Comparison of ENCODE assay signal across 8 mouse cellular contexts in the genomic region with DNA sequence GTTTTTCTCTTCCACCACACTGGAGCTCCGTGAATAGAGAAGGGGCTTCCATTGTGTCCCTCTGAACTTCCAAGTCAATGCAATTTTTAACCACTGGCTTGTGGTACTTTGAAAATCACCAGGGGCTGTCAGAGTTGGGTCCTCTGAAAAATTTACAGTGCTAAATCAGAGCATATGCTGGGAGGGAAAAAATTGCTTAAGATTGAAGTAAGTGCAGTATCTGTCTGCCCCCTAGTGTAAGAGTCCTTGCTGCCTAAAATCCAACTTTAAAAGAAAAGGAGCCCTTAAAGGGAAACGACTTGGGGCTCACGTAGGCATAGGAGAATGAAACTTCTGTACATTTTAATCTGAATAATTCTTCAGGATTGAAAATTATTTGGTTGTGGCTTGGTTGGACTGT. TPM values are rescaled to one million over a fixed set of nuclear protein-coding genes. Genes with fewer than 3 reads are reported as not detected.
A peak's percentile ranks its signal among the peaks of the same experiment; 100 is the strongest.
DNase-seq lines count a peak whose midpoint lies in the region; ATAC-seq lines count a peak whose summit lies in the region.

No protein-coding gene starts in this region.

- H3K36me3 ChIP-seq in embryonic facial prominence, embryonic 12.5 days, result no peaks in the 10 kb centered on the region
- H3K36me3 ChIP-seq in hindbrain, embryonic 15.5 days, result no peaks in the 10 kb centered on the region
- no peaks in the 10 kb centered on the region for H3K36me3 ChIP-seq in liver, embryonic 13.5 days

- no peak for ATAC-seq in embryonic facial prominence, embryonic 12.5 days (ENCODE audit: insufficient number of reproducible peaks, insufficient read depth, low FRiP score, low TSS enrichment)
- no peak for ATAC-seq in hindbrain, embryonic 15.5 days (ENCODE audit: low FRiP score, low read depth)
- ATAC-seq in liver, embryonic 13.5 days (ENCODE audit: low read depth), result no peak

- WGBS in embryonic facial prominence, embryonic 12.5 days, result 1% methylated on average over 3 of the region's 3 CpGs
- 0% methylated on average over 3 of the region's 3 CpGs for WGBS in hindbrain, embryonic 15.5 days
- 0% methylated on average over 3 of the region's 3 CpGs for WGBS in liver, embryonic 13.5 days (ENCODE audit: insufficient replicate concordance)

- intact Hi-C loops in heart, postnatal 14 days (cut with DNase I), result loop anchor here (5.0 to 10.0 kb wide), 8 partner anchors 450 to 1780 kb away; no protein-coding TSS in a partner anchor

- peak overlapping the region; percentile 54 for H3K4me3 ChIP-seq in embryonic facial prominence, embryonic 12.5 days
- H3K4me3 ChIP-seq in hindbrain, embryonic 15.5 days, result peak overlapping the region; percentile 41
- peak overlapping the region; percentile 48 for H3K4me3 ChIP-seq in liver, embryonic 13.5 days (replicated peaks)

- H3K9me3 ChIP-seq in embryonic facial prominence, embryonic 12.5 days, result no peaks in the 10 kb centered on the region
- no peaks in the 10 kb centered on the region for H3K9me3 ChIP-seq in hindbrain, embryonic 15.5 days
- no peaks in the 10 kb centered on the region for H3K9me3 ChIP-seq in liver, embryonic 13.5 days (replicated peaks)

- peak overlapping the region; percentile 82 for H3K9ac ChIP-seq in embryonic facial prominence, embryonic 12.5 days
- H3K9ac ChIP-seq in hindbrain, embryonic 15.5 days, result peak overlapping the region; percentile 53
- no peak overlapping the region for H3K9ac ChIP-seq in liver, embryonic 13.5 days

- H3K27me3 ChIP-seq in embryonic facial prominence, embryonic 12.5 days, result peaks cover 20% of the 10 kb centered on the region
- H3K27me3 ChIP-seq in hindbrain, embryonic 15.5 days, result peaks cover 31% of the 10 kb centered on the region
- H3K27me3 ChIP-seq in liver, embryonic 13.5 days, result peaks cover 93% of the 10 kb centered on the region

- DNase-seq in heart, adult 18-20 months, result peak; percentile 62 to 64
- DNase-seq in heart, postnatal 14 days, result no peak
- DNase-seq in liver, embryonic 13.5 days, result no peak
- DNase-seq in retina, postnatal 1 day, result peak; percentile 76
- no peak for DNase-seq in right cerebral cortex, postnatal 14 days
- DNase-seq in urinary bladder, postnatal 36 days (ENCODE audit: low spot score in 2 of 2), result no peak

- peak overlapping the region; percentile 48 for H3K4me2 ChIP-seq in embryonic facial prominence, embryonic 12.5 days (replicated peaks)
- peak overlapping the region; percentile 82 for H3K4me2 ChIP-seq in hindbrain, embryonic 15.5 days
- peak overlapping the region; percentile 46 for H3K4me2 ChIP-seq in liver, embryonic 13.5 days

- peaks cover 7% of the 10 kb centered on the region for H3K4me1 ChIP-seq in embryonic facial prominence, embryonic 12.5 days
- peaks cover 19% of the 10 kb centered on the region for H3K4me1 ChIP-seq in hindbrain, embryonic 15.5 days (replicated peaks)
- no peaks in the 10 kb centered on the region for H3K4me1 ChIP-seq in liver, embryonic 13.5 days (replicated peaks)

- peak overlapping the region; percentile 94 for H3K27ac ChIP-seq in embryonic facial prominence, embryonic 12.5 days
- peak overlapping the region; percentile 82 for H3K27ac ChIP-seq in hindbrain, embryonic 15.5 days (replicated peaks)
- H3K27ac ChIP-seq in liver, embryonic 13.5 days, result no peak overlapping the region

RNA-seq across cellular contexts. Expression of a gene that starts 1.7 kb away (rescaled TPM):
- 10 to 100 TPM; 13.6 to 14.8 TPM for total RNA-seq in heart, adult 18-20 months (2021)
- total RNA-seq in heart, postnatal 14 days (2021), result 10 to 100 TPM; 24.8 to 26.9 TPM
- polyA plus RNA-seq in embryonic facial prominence, embryonic 12.5 days (2016; fragmentation: Nextera tagmentation; extraction: Ambion mirVana), result 96.9 and 99.0 TPM in 2 replicates
- 87.2 and 90.1 TPM in 2 replicates for polyA plus RNA-seq in hindbrain, embryonic 15.5 days (2015; fragmentation: Nextera tagmentation; extraction: Ambion mirVana)
- 10.2 and 11.9 TPM in 2 replicates for polyA plus RNA-seq in liver, embryonic 13.5 days (2015; fragmentation: Nextera tagmentation; extraction: Ambion mirVana)

Comparison
In these comparisons a context has a peak if more than half of its experiments do, and no peak if none do; other contexts are left out.
1. DNase-seq: peak in heart, adult 18-20 months (2 of 2) and retina, postnatal 1 day (single experiment); none in heart, postnatal 14 days (0 of 2), liver, embryonic 13.5 days (single experiment), right cerebral cortex, postnatal 14 days (single experiment) and urinary bladder, postnatal 36 days (0 of 2).
2. Peak in every context shown above with its lines, with median percentiles within 50 percentile points of each other: H3K4me2 ChIP-seq and H3K4me3 ChIP-seq.